Mouse (Mus musculus): ENCODE results near the gene Spindoc. TPM values are rescaled to one million over a fixed set of nuclear protein-coding genes. Genes with fewer than 3 reads are reported as not detected.

Spindoc gene
- polyA plus RNA-seq (2016; fragmentation: Nextera tagmentation; extraction: Ambion mirVana): 23.5 and 26.4 TPM in 2 replicates

GRCm38 (mm10) chr19:7382903-7383865 is at the start of gene Spindoc:
Gene Spindoc (minus strand): TSS chr19:7382994.
- peaks cover 27% of the 10 kb centered on the region for H3K4me1 ChIP-seq (replicated peaks)
- peaks cover 9% of the 10 kb centered on the region for H3K9me3 ChIP-seq (replicated peaks)
- peaks cover 22% of the 10 kb centered on the region for H3K36me3 ChIP-seq
- ATAC-seq (ENCODE audit: insufficient number of reproducible peaks, low FRiP score): peak; percentile 99
- peak within 1 kb of the TSS; percentile 91 for H3K9ac ChIP-seq
- H3K27ac ChIP-seq (ENCODE audit: poor library complexity, severe bottlenecking): peak within 1 kb of the TSS; percentile 83
- no peaks in the 10 kb centered on the region for H3K27me3 ChIP-seq (replicated peaks)
- H3K4me3 ChIP-seq: peak within 1 kb of the TSS; percentile 77
- WGBS: 2% methylated on average over 45 of the region's 52 CpGs
- peak within 1 kb of the TSS; percentile 82 for H3K4me2 ChIP-seq

DNA sequence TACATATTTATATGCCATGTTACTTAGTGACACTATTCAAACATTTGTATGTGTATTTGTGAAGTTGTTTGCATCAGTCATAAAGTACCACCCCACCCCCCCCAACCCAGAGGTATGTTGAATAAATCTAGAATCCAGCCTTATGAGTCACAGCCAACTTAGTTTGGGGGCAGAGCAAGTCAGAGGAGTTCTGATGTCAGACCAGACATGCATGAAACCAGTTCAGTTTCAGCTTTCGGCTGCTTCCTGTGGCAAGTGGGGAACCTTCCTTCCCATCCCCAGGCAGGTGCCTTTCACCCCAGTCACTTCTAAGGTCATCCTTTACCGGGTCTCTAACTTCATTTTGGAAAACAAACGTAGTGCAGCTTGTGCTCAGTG is 42.6 kb upstream of the Spindoc start:
- Histone ChIP-seq H3K27me3 (replicated peaks) (no peaks in the 10 kb centered on the region), H3K27ac (ENCODE audit: poor library complexity, severe bottlenecking) (no peak overlapping the region), H3K9me3 (replicated peaks) (no peaks in the 10 kb centered on the region), H3K36me3 (peaks cover 79% of the 10 kb centered on the region), H3K4me3 (no peak overlapping the region), H3K9ac (no peak overlapping the region), H3K4me1 (replicated peaks) (peaks cover 46% of the 10 kb centered on the region), H3K4me2 (no peak overlapping the region)
- 47% methylated on average over 3 of the region's 3 CpGs for WGBS
- no peak for ATAC-seq (ENCODE audit: insufficient number of reproducible peaks, low FRiP score)

- Histone ChIP-seq H3K9ac (peak overlapping the region; percentile 13; the same call in 1 of the 2 replicates), H3K4me1 (replicated peaks) (peaks cover 52% of the 10 kb centered on the region), H3K36me3 (peaks cover 82% of the 10 kb centered on the region), H3K27ac (ENCODE audit: poor library complexity, severe bottlenecking) (no peak overlapping the region), H3K4me2 (no peak overlapping the region), H3K4me3 (no peak overlapping the region), H3K9me3 (replicated peaks) (no peaks in the 10 kb centered on the region), H3K27me3 (replicated peaks) (no peaks in the 10 kb centered on the region)
- WGBS: 60% methylated on average over 8 of the region's 8 CpGs
- ATAC-seq (ENCODE audit: insufficient number of reproducible peaks, low FRiP score): no peak
These were observed 42.0 kb upstream of the Spindoc start for GRCm38 (mm10) chr19:7424590-7425397.

- H3K27ac ChIP-seq (ENCODE audit: poor library complexity, severe bottlenecking): no peak overlapping the region
- no peak for ATAC-seq (ENCODE audit: insufficient number of reproducible peaks, low FRiP score)
- no peak overlapping the region for H3K9ac ChIP-seq
- peaks cover 58% of the 10 kb centered on the region for H3K4me1 ChIP-seq (replicated peaks)
- H3K9me3 ChIP-seq (replicated peaks): no peaks in the 10 kb centered on the region
- no peak overlapping the region for H3K4me2 ChIP-seq
- no peaks in the 10 kb centered on the region for H3K27me3 ChIP-seq (replicated peaks)
- 76% methylated on average over 7 of the region's 7 CpGs for WGBS
- H3K4me3 ChIP-seq: no peak overlapping the region
- peaks cover 77% of the 10 kb centered on the region for H3K36me3 ChIP-seq
These were observed 41.3 kb upstream of the Spindoc start for GRCm38 (mm10) chr19:7424131-7424530.

- no peak for ATAC-seq (ENCODE audit: insufficient number of reproducible peaks, low FRiP score)
- Histone ChIP-seq H3K4me3 (peak overlapping the region; percentile 23), H3K27ac (ENCODE audit: poor library complexity, severe bottlenecking) (peak overlapping the region; percentile 56; the same call in 1 of the 2 replicates), H3K4me1 (replicated peaks) (peaks cover 61% of the 10 kb centered on the region), H3K27me3 (replicated peaks) (no peaks in the 10 kb centered on the region), H3K36me3 (peaks cover 74% of the 10 kb centered on the region), H3K9me3 (replicated peaks) (no peaks in the 10 kb centered on the region), H3K9ac (peak overlapping the region; percentile 57; the same call in 1 of the 2 replicates), H3K4me2 (peak overlapping the region; percentile 59)
- 41% methylated on average over 16 of the region's 16 CpGs for WGBS
These were observed 40.8 kb upstream of the Spindoc start for GRCm38 (mm10) chr19:7423656-7424030.

DNA sequence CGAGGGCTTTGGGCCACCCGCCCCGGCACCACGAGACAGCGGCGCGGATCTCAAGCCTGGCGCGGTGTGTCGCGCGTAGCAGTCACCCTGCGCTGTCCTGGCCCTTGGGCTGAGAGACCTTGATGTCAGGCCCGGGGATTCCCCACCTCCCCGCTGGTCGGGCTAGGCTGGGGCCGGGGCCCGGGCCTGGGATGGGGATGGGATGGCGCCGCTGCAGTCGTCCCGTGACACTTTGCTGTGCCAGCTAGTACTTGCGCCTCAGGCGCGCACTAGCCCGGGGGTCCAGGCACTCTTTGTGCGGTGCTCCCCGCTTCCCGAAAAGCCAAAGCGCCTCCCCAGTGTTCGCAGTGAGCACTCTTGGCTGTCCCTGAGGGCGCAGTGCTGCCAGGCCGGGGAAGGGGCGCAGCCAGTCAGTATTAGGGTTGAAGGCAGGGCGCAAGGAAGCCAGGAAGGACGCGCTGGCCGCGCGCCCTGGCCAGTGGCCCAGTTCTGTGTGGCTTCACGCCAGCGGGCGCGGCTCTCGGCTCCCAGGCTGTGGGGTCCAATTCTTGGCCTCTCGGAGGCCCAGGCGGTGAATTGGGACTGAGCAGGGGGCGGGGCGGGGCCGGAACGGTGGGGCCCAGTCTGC is 40.3 kb upstream of the Spindoc start:
- Histone ChIP-seq H3K4me2 (peak overlapping the region; percentile 59), H3K36me3 (peaks cover 68% of the 10 kb centered on the region), H3K9me3 (replicated peaks) (no peaks in the 10 kb centered on the region), H3K9ac (peak overlapping the region; percentile 57; the same call in 1 of the 2 replicates), H3K4me3 (peak overlapping the region; percentile 23), H3K27ac (ENCODE audit: poor library complexity, severe bottlenecking) (peak overlapping the region; percentile 56), H3K27me3 (replicated peaks) (no peaks in the 10 kb centered on the region), H3K4me1 (replicated peaks) (peaks cover 61% of the 10 kb centered on the region)
- 21% methylated on average over 51 of the region's 51 CpGs for WGBS
- ATAC-seq (ENCODE audit: insufficient number of reproducible peaks, low FRiP score): peak; percentile 72

DNA sequence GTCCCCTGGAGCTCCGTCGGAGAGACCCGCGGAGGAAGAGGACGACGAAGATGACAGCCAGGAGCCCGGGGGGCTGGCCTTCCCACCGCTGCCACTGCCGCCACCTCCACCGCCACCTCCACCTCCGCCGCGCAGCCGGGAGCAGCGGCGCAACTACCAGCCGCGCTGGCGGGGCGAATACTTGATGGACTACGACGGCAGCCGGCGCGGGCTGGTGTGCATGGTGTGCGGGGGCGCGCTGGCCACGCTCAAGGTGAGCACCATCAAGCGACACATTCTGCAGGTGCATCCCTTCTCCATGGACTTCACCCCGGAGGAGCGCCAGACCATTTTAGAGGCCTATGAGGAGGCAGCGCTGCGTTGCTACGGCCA is 39.8 kb upstream of the Spindoc start:
- peaks cover 64% of the 10 kb centered on the region for H3K36me3 ChIP-seq
- peak overlapping the region; percentile 23 for H3K4me3 ChIP-seq
- H3K9ac ChIP-seq: peak overlapping the region; percentile 57
- H3K4me1 ChIP-seq (replicated peaks): peaks cover 61% of the 10 kb centered on the region
- no peaks in the 10 kb centered on the region for H3K9me3 ChIP-seq (replicated peaks)
- 19% methylated on average over 35 of the region's 35 CpGs for WGBS
- H3K4me2 ChIP-seq: peak overlapping the region; percentile 59
- 0 out of 2 replicates have a peak, but pooled peaks have one; percentile 0 for ATAC-seq (ENCODE audit: insufficient number of reproducible peaks, low FRiP score)
- peak overlapping the region; percentile 56 for H3K27ac ChIP-seq (ENCODE audit: poor library complexity, severe bottlenecking)
- no peaks in the 10 kb centered on the region for H3K27me3 ChIP-seq (replicated peaks)

DNA sequence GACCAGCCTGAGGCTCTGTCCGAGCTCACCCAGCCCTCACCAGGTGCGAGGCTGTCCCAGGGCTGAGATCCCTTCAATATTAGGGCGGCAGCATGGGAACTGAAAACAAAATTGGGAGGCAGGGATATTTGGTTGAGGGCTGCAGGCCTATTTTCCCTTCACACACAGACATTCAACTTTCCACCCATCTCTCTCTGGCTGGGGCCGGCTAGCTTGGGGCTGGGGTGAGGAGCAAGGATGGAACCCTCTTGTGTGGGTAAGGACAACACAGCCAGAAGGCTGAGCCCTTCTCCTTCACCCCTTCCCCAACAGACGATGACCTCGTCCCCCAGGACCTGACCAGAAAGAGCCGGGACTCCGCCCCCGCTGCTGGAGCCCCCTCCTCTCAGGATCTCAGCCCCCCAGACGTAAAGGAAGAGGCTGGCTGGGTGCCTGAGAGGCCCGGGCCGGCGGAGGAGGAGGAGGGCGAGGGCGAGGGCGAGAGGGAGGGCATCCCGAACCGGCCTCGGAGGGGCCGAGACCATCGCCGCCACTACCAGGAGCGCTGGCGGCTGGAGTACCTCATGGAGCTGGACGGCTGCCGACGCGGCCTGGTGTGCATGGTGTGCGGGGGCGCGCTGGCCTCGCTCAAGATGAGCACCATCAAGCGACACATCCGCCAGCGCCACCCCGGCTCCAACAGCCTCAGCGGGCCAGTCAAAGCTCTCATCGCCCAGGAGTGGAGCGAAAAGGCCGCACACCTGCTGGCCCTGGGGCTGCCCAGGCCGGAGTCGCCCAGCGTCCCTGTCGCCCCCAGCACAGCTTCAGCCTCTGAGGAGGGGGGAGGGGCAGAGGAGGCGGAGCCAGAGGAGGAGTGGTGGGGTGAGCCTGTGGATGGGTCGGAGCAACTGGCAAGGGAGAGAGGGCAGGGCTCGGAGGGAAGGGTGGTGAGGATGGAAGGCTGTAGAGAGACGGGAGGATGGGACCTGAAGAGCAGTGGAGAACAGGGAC is 39.1 kb upstream of the Spindoc start:
- Histone ChIP-seq H3K4me1 (replicated peaks) (peaks cover 61% of the 10 kb centered on the region), H3K4me3 (peak overlapping the region; percentile 23), H3K4me2 (peak overlapping the region; percentile 59), H3K9me3 (replicated peaks) (no peaks in the 10 kb centered on the region), H3K9ac (peak overlapping the region; percentile 57), H3K27me3 (replicated peaks) (no peaks in the 10 kb centered on the region), H3K27ac (ENCODE audit: poor library complexity, severe bottlenecking) (peak overlapping the region; percentile 56; the same call in 1 of the 2 replicates), H3K36me3 (peaks cover 57% of the 10 kb centered on the region)
- 14% methylated on average over 48 of the region's 48 CpGs for WGBS
- peak; percentile 26 for ATAC-seq (ENCODE audit: insufficient number of reproducible peaks, low FRiP score)

DNA sequence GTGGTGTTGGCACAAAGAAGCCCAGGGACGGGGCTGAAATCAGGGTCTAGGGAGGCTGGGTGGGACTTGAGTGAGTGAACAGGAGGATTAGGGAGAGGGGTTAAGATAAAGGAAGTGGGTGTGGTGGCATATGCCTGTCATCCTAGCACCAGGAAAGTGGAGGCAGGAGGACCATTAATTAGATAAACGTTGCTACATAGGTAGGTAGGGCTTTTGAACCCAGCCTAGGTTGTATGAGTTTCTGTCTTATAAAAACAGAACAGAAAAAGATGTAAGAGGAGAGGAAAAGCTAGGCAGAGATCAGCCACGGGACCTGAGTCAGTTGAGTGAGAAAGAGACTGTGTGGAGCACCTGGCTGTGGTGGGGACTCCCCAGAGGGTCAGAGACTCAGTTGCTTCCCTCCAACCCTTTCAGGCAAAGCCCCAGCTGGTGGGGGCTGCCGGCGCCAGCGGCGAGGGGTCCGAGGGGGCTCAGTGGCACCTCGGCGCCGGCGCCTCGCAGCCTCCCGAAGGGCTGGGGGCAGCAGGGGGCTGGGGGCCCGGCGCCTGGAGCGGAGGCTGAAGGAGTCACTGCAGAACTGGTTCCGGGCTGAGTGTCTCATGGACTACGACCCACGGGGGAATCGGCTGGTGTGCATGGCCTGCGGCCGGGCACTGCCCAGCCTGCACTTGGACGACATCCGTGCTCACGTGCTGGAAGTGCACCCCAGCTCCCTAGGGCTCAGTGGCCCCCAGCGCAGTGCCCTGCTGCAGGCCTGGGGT is 38.2 kb upstream of the Spindoc start:
- ATAC-seq (ENCODE audit: insufficient number of reproducible peaks, low FRiP score): no peak
- Histone ChIP-seq H3K4me1 (replicated peaks) (peaks cover 67% of the 10 kb centered on the region), H3K27ac (ENCODE audit: poor library complexity, severe bottlenecking) (no peak overlapping the region), H3K9ac (0 out of 2 replicates have a peak overlapping the region, but pooled peaks have one; percentile 57), H3K9me3 (replicated peaks) (no peaks in the 10 kb centered on the region), H3K36me3 (peaks cover 49% of the 10 kb centered on the region), H3K27me3 (replicated peaks) (no peaks in the 10 kb centered on the region), H3K4me3 (no peak overlapping the region), H3K4me2 (peak overlapping the region; percentile 59; the same call in 1 of the 2 replicates)
- WGBS: 60% methylated on average over 27 of the region's 27 CpGs
